Mouse (Mus musculus): ENCODE results near the gene Col13a1.

Gene Col13a1

GRCm38 (mm10) chr10:61905308-61905707, 73.6 kb downstream of the Col13a1 start:
- DNase-seq (ENCODE audit: low read depth), result no peak

GRCm38 (mm10) chr10:61898116-61898515, 80.8 kb downstream of the Col13a1 start:
- DNase-seq (ENCODE audit: low read depth), result no peak

DNA sequence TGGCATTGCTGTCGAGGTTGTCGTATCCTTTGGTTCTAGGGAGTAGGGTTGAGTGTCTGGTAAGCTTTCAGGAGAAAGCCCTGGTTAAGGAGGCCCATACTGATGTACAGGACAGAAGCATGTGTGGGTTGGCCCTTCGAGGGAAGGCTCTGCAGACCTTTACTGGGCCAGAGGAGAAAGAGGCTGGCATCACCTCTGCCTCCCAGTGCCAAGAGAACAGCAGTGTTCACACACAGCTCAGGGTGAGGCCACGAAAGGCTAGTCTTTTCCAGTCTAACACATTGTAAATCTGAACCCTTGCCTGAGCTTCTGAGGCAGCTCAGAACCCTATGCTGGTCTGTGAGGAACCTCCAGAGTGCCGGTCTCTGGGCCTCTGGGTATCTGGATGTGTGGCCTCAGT, 84.3 kb downstream of the Col13a1 start:
- no peak for DNase-seq (ENCODE audit: low read depth)

DNA sequence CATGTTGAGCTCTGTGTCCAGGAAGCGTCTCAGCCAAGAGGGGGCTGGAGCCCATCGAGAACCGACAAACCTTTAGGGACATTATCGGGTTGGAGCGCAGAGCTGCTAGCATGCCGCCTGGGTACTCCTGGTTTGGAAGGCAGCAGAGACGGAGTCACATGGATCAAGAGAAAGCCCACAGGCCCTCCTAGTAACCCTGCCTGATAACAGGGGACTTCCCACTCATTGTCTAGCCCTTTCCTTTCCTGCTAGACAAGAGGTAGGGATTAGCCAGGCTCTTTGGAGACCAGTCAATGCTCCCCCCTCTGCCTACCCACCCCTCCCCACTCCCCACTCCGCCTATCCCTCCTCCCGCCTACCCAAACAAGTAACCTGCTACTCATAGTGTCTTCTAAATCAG, 87.8 kb downstream of the Col13a1 start:
- DNase-seq (ENCODE audit: low read depth), result no peak

- no peak for DNase-seq (ENCODE audit: low read depth)
These were observed 88.6 kb downstream of the Col13a1 start for GRCm38 (mm10) chr10:61890294-61890693.

GRCm38 (mm10) chr10:61879427-61879826, 99.5 kb downstream of the Col13a1 start:
- DNase-seq (ENCODE audit: low read depth), result no peak

DNA sequence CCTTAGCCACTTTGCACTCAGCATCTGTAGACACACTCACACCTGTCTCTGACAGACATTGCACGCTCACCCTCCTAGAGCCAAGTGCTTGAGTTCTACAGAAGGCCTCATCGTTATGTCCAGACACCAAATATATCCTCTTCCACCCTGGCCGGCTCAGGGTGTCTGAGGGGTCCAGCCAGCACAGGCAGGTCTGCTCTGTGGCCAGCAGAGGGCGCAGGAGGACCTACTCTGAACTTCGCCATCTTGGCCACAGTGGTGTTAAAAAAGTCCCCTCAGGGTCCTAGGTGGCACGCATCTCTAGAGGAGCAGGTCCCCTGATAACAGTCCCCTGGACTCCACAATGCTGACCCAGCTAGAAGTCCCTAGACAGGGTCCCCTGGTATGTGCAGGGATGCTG, 101.1 kb downstream of the Col13a1 start:
- peak; percentile 35 for DNase-seq (ENCODE audit: low read depth)

- DNase-seq (ENCODE audit: low read depth), result no peak
These were observed 109.1 kb downstream of the Col13a1 start for GRCm38 (mm10) chr10:61869796-61870195.

DNA sequence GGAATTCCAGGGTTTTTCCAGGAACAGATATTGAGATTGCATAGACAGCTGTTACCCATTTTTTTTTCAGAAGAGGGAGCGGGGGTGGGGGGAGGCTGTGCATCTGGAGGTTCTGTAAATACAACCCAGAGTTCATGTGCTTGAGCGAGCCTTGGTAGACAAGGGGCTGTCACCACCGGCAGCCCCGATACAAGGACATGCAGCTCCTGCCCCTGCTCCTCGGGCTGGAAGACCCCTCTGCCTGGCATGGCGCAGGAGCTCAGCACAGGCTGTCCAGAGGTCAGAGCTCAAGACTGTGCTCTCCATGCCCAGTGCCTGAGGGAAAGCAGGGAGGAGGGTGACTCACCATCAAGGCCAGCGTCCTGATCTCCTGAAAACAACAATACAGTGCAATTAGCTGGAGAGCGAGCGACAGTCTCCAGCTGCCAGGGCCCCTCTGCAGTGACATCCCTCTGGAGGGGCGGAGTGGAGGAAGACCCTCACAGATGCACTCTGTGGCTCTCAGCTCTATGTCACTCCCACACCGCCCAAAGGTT, 112.8 kb downstream of the Col13a1 start:
- no peak for DNase-seq (ENCODE audit: low read depth)

GRCm38 (mm10) chr10:61859451-61859850, 119.5 kb downstream of the Col13a1 start:
- no peak for DNase-seq (ENCODE audit: low read depth)

DNA sequence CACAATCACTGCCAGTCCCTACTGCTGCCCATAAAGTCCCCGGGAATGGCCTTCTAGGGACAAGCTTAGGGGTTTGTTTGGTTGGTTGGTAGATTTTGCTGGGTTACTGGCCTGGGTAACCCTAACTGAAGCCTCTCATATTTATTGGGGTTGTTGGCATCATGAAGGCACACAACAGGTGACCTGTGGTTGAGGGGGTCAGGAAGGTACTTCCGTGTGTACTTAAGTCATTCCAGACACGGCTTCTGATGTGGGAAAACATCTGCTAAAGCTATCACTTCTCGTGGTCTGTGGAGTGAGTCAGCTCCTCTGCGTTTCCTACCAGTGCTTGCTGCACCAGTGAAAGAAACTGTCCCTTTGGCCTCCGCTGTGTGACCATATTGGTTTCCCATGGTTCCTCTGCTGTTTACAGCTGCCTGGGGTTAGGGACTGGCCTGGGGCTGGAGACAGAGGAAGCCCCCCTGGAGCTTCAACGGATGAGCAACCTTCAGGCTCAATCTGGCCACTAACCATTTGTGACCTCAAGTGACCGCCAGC, 123.7 kb downstream of the Col13a1 start:
- no peak for DNase-seq (ENCODE audit: low read depth)

GRCm38 (mm10) chr10:61852824-61853223, 126.1 kb downstream of the Col13a1 start:
- DNase-seq (ENCODE audit: low read depth), result no peak

DNA sequence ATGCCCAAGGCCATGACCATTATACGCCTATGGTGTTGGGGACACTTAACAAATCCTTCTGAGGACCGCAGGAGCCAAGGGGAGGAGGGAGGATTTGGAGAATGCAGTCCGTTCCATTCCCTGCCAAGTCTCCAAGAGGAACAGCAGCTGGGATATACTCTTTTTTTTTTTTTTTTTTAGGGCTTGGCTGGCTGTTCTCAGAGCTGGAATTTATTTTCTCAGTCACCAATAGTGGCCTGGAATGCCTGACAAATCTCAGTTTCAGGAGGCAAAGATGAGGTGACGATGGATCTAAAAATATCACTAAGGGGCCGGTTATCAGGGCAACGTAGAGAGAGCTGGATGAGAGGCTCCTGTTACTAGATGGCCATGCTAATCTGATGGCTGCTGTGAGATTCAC, 130.4 kb downstream of the Col13a1 start:
- DNase-seq (ENCODE audit: low read depth), result no peak

DNA sequence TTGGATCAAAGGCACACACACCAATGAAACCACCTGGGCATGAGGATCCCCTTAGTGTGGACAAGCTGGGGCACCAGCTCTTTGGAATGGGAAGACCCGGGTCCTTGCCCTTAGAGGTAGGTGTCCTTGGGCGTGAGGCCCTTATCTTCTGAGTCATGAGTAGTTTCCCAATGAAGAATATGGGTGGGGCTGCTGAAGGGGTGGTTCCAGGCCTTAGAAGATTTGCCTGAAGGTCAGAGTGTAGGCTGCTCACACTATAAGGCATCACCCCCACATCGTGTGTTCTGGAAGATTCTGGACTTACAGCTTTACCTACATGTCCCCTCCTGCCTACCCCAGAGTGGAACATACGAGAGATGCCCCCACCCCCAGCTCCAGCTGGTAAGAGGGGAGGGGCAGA, 133.4 kb downstream of the Col13a1 start:
- DNase-seq (ENCODE audit: low read depth), result no peak

- no peak for DNase-seq (ENCODE audit: low read depth)
These were observed 134.4 kb downstream of the Col13a1 start for GRCm38 (mm10) chr10:61844475-61844874.

- DNase-seq (ENCODE audit: low read depth), result no peak
These were observed 136.6 kb downstream of the Col13a1 start for GRCm38 (mm10) chr10:61842261-61842660.

- no peak for DNase-seq (ENCODE audit: low read depth)
These were observed 139.6 kb downstream of the Col13a1 start for GRCm38 (mm10) chr10:61839326-61839725.

GRCm38 (mm10) chr10:61838769-61839168, 140.1 kb downstream of the Col13a1 start:
- DNase-seq (ENCODE audit: low read depth), result peak; percentile 16

- no peak for DNase-seq (ENCODE audit: low read depth)
These were observed 141.6 kb downstream of the Col13a1 start for GRCm38 (mm10) chr10:61837286-61837685.

DNA sequence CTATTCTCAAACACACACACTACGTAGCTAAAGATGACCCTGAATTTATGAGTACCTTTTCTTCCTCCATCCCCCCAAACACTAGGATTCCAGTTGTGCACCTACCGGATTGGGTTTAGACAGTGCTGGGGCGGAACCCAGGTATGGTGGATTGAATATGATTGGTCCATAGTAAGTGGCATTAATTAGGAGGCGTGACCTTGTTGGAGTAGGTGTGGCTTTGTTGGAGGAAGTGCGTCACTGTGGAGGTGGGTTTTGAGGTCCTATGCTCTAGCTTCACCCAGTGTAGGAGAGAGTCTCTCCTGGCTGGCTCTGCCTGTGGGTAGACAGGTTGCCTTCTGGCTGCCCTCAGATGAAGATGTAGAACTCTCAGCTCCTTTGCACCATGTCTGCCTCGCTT, 144.6 kb downstream of the Col13a1 start:
- DNase-seq (ENCODE audit: low read depth), result no peak

- no peak for DNase-seq (ENCODE audit: low read depth)
These were observed 146.2 kb downstream of the Col13a1 start for GRCm38 (mm10) chr10:61832713-61833112.

DNA sequence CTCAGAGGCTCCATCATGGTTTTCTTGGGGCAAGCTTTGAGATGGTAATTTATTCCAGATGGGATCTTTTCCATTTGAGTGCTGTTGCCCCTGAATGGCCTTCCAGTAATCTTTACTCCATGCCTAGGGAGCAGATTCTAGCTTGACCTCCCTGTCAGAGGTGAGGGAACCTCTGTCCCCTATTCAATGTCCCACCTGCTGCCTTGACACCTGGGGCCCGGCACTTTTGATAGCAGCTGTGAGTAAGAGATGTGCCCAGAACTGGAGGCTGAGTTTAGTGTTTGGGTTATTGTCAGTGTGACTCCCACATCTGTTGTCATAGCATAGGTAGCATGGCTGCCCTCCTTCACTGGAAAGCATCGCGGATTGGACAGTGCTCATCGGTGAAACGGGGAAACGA, 147.2 kb downstream of the Col13a1 start:
- no peak for DNase-seq (ENCODE audit: low read depth)

DNA sequence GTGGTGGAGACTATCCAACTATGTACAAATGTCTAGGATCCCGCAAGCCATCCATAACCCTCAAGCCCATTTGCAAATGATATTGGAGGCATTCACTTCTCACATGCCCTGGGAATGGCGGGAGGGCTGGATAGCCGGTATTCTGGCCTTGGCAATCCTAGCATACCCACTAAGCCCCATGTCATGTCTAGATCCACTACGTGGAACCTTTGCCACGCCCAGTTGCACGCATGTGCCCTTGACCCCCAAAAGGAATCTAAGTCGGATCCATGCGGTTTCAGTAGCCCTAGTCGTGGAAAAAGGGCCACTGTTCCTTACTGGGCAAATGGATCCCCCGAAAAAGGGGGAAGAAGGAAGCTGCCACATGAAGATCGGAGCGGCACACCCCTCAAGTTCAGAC, 147.7 kb downstream of the Col13a1 start:
- DNase-seq (ENCODE audit: low read depth), result no peak

- no peak for DNase-seq (ENCODE audit: low read depth)
These were observed 148.1 kb downstream of the Col13a1 start for GRCm38 (mm10) chr10:61830817-61831216.

- DNase-seq (ENCODE audit: low read depth), result no peak
These were observed 149.9 kb downstream of the Col13a1 start for GRCm38 (mm10) chr10:61829046-61829445.
